ENCODE assay signal across 18 mouse cellular contexts in the genomic region with DNA sequence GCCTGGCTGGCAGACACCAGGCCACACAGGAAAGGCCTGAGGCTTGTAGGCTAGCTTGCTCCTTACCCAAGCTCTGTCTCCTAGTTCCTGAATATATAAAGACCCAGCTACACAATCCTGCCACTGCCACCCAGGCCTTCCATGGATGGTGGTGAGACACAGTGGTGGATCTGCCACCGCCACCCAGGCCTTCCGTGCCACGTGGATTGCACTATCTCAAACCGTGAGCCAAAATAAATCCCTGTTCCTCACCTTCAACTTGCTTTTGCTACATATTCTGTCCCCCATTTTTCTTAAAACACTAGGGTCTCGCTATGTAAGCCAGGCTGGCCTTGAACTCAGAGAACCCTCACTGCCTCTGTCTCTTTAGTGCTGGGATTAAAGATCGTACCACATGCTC. TPM values are rescaled to one million over a fixed set of nuclear protein-coding genes. Genes with fewer than 3 reads are reported as not detected.
"Had no signal": no experiment of that assay in that cellular context is flagged by ENCODE, and none has a peak within 500 bp of the region (broad histone marks: within the 10 kb centered on the region; RNA-seq: fewer than 3 reads in every experiment).

No protein-coding gene starts in this region.

- DNase-seq: retina, postnatal 1 day; right cerebral cortex, adult 18-20 months; right cerebral cortex, postnatal 14 days; right cerebral cortex, postnatal 25 days; right cerebral cortex, postnatal 4 days; spleen, adult 18-20 months; thymus, adult 18-20 months; thymus, adult 2 months; thymus, postnatal 14 days; thymus, postnatal 25 days; thymus, postnatal 36 days; thymus, postnatal 4 days had no signal

- H3K4me2 ChIP-seq: neural tube, embryonic 13.5 days; neural tube, embryonic 15.5 days; stomach, embryonic 15.5 days had no signal

- H3K27ac ChIP-seq: neural tube, embryonic 13.5 days; neural tube, embryonic 15.5 days; stomach, embryonic 15.5 days; stomach, postnatal 0 days had no signal

- H3K4me3 ChIP-seq: neural tube, embryonic 13.5 days; neural tube, embryonic 15.5 days; stomach, embryonic 15.5 days had no signal

- H3K9me3 ChIP-seq: neural tube, embryonic 13.5 days; neural tube, embryonic 15.5 days; stomach, embryonic 15.5 days had no signal

- H3K4me1 ChIP-seq: neural tube, embryonic 13.5 days; neural tube, embryonic 15.5 days; stomach, embryonic 15.5 days had no signal

- H3K9ac ChIP-seq: neural tube, embryonic 13.5 days; neural tube, embryonic 15.5 days; stomach, embryonic 15.5 days had no signal

- H3K36me3 ChIP-seq: neural tube, embryonic 13.5 days; neural tube, embryonic 15.5 days; stomach, embryonic 15.5 days had no signal

- H3K27me3 ChIP-seq: neural tube, embryonic 13.5 days; neural tube, embryonic 15.5 days; stomach, embryonic 15.5 days had no signal

RNA-seq across cellular contexts. Expression of gene Slc35d3, which starts 17.0 kb away (rescaled TPM):
- total RNA-seq: neutrophil, adult 5-6 weeks had no signal
- polyA plus RNA-seq: testis, adult 2 months had no signal
